Mouse (Mus musculus) urinary bladder, postnatal 25 days (tissue): ENCODE data around the gene BC061212.
"Not testable (repeated sequence)": the region's sequence is repeated elsewhere in the genome, so short reads cannot be mapped to it uniquely, and the experiment has no call there.

Source experiments
- DNase-seq: peaks from one replicate; pipeline ENCODE4 v3.0.0; 2022; ENCODE audit warnings: low spot score

Gene BC061212

GRCm38 (mm10) chr5:94070445-94070844, at the start of gene BC061212:
Gene BC061212, minus strand, starts transcription at chr5:94070545.
- not testable (repeated sequence) for DNase-seq

GRCm38 (mm10) chr5:94076085-94076484, 5.7 kb upstream of the BC061212 start, which contains the start of gene Gm6351:
Gene Gm6351, plus strand, starts transcription at chr5:94076385.
- DNase-seq, result not testable (repeated sequence)
